Mouse (Mus musculus) embryonic facial prominence, embryonic 13.5 days (tissue): ENCODE data around the gene Lrba. TPM values are rescaled to one million over a fixed set of nuclear protein-coding genes. Genes with fewer than 3 reads are reported as not detected.

Experiments used
- ATAC-seq: fragments of 200-750 bp; cut with Nextera tagmentation; 2 replicates; pipeline ENCODE4 v1.8.0; 2017; ENCODE audit warnings: low read depth; ENCODE audit not compliant: insufficient number of reproducible peaks, insufficient read depth, low FRiP score, low TSS enrichment
- H3K27ac ChIP-seq: fragments of 300-500 bp; sonication (generic); 2 replicates; pipeline ENCODE4 v1.5.1; 2015; ENCODE audit warnings: moderate library complexity, mild to moderate bottlenecking, inconsistent platforms
- H3K27me3 ChIP-seq: fragments of 300-500 bp; sonication (generic); 2 replicates; pipeline ENCODE4 v1.6.1; 2015; ENCODE audit warnings: mild to moderate bottlenecking, inconsistent platforms
- H3K36me3 ChIP-seq: fragments of 300-500 bp; sonication (generic); 2 replicates; pipeline ENCODE4 v1.6.1; 2015; ENCODE audit warnings: mild to moderate bottlenecking, inconsistent platforms
- H3K4me1 ChIP-seq: fragments of 300-500 bp; sonication (generic); 2 replicates; pipeline ENCODE4 v1.6.1; 2015; ENCODE audit warnings: inconsistent platforms
- H3K4me2 ChIP-seq: fragments of 300-500 bp; sonication (generic); 2 replicates; pipeline ENCODE4 v1.6.1; 2015; ENCODE audit warnings: moderate library complexity, mild to moderate bottlenecking, inconsistent platforms
- H3K4me3 ChIP-seq: fragments of 300-500 bp; sonication (generic); 2 replicates; pipeline ENCODE4 v1.5.1; 2015; ENCODE audit warnings: mild to moderate bottlenecking, inconsistent platforms
- H3K9ac ChIP-seq: fragments of 300-500 bp; sonication (generic); 2 replicates; pipeline ENCODE4 v1.6.1; 2015; ENCODE audit warnings: mild to moderate bottlenecking, inconsistent platforms
- H3K9me3 ChIP-seq: fragments of 300-500 bp; sonication (generic); 2 replicates; pipeline ENCODE4 v1.6.1; 2016; ENCODE audit warnings: inconsistent platforms
- WGBS: fragments of 180-500 bp; shearing (Covaris S2); methylation state at CpG from one replicate; pipeline ENCODE4 v1.1.7; 2015; ENCODE audit warnings: mixed read lengths; 5-methylcytosine and 5-hydroxymethylcytosine counted together
- polyA plus RNA-seq: library from polyadenylated mRNA; unstranded; fragments of >200 nt; fragmentation: Nextera tagmentation; extraction: Ambion mirVana; gene quantifications from 2 replicates; pipeline ENCODE4 v1.2.1, GENCODE M21; 2015

The Lrba gene
- polyA plus RNA-seq, 1 experiment from 2014 or later: 7.4 TPM

DNA sequence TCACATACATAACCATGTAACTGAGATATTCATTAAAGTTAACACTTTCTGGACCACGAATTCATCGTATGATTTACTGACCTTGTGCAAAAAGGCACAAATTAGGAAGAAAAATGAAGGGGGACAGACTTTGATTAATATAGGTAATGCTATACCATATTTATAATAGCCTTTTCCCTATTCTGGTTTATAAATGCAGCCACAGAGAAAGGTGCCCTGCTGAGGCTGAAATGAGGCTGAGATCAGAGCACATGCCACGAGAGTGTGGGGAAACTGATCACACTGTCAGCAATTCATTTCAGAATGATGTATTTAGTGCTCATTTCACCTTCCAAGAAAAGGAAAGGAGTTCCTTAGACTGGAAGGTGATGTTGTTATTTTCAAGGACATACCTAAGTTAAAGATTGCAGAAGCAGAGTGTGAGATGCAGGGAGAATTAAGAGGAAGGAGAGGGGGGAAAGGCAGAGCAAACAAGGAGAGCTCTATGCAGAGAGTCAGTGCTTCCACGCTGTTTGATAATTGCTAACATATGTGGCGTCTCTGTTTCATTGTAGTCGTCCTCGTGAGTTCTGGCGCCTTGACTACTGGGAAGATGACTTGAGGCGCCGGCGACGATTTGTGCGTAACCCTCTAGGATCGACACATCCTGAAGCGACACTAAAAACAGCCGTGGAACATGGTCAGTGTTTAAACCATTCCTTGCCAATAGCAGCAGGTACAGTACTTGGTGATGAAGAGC, 307.2 kb downstream of the Lrba start:
- H3K4me1 ChIP-seq: peaks cover 7% of the 10 kb centered on the region
- H3K27me3 ChIP-seq: no peaks in the 10 kb centered on the region
- H3K36me3 ChIP-seq: no peaks in the 10 kb centered on the region
- H3K27ac ChIP-seq: peak overlapping the region; percentile 68
- H3K9me3 ChIP-seq: no peaks in the 10 kb centered on the region
- WGBS: 21% methylated on average over 16 of the region's 16 CpGs
- peak overlapping the region; percentile 44; the same call in 1 of the 2 replicates for H3K9ac ChIP-seq
- H3K4me3 ChIP-seq: peak overlapping the region; percentile 14
- H3K4me2 ChIP-seq: peak overlapping the region; percentile 51
- no peak for ATAC-seq

DNA sequence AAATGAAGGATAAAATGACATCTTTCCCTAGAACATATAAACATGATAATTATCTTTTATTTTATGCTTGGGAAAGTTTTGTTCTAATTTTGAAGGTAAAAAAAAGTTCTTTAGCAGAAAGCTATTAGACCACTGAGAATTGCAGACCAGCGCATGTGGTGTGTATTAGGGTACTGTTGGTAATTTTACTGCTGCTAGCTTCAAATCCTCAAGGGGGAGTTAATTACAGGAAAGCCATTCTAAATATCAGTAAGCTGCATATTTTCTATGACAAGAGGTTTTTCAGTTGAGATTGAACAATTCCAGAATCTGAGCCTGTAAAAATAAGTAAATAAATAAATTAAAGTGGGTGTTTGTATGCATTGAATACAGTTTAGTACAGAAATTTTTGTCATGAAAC, 312.3 kb downstream of the Lrba start:
- no peak overlapping the region for H3K4me2 ChIP-seq
- 28% methylated on average over 1 of the region's 1 CpGs for WGBS
- no peak for ATAC-seq
- no peaks in the 10 kb centered on the region for H3K9me3 ChIP-seq
- H3K36me3 ChIP-seq: no peaks in the 10 kb centered on the region
- H3K27me3 ChIP-seq: no peaks in the 10 kb centered on the region
- no peak overlapping the region for H3K27ac ChIP-seq
- no peak overlapping the region for H3K9ac ChIP-seq
- peaks cover 18% of the 10 kb centered on the region for H3K4me1 ChIP-seq
- no peak overlapping the region for H3K4me3 ChIP-seq

DNA sequence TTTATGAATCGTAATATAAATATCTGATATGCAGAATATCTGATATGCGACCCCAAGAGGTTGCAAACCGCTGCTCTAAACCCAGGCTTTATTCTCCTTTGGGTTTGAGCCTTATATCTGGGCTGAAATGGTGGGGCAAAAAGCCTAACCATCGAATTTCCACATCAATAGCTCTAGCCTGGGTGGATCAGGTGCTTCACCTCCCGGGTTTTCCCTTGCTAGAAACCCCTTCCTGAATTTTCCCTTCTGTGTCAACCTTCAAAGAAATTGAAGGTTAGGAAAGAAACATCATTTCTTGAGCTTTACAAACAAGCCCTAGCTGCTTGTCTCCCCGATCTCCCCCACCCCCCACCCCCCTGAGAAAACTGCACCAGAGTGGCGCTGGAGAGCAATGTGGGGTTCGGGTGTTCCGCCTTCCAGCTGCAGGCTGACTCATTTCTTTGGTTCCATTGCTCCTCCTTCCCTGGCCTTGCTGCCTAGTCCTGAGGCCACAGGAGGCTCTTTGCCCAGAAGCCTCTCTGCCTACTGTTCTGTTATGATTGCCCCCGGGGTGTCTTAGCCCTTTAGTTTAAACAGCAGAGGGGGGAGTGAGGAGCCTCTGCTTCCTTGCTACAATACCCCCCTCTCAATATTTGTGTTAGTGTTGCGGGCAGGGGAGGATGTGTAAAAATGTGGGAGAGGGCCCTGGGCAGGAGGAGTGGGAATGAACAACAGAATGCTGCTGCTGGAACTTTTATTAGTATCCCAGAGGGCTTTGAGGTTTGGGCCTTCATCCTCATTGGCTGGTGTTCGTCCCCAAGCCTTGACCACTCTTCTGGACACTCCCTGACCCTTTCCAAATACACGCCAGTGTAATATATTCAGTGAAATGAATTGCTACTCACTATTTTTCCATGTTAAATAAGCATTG, 314.4 kb downstream of the Lrba start:
- Histone ChIP-seq H3K4me3 (peak overlapping the region; percentile 14), H3K4me2 (peak overlapping the region; percentile 49), H3K27me3 (no peaks in the 10 kb centered on the region), H3K27ac (peak overlapping the region; percentile 80), H3K4me1 (peaks cover 14% of the 10 kb centered on the region), H3K9me3 (no peaks in the 10 kb centered on the region), H3K36me3 (no peaks in the 10 kb centered on the region), H3K9ac (peak overlapping the region; percentile 61)
- ATAC-seq: no peak
- 16% methylated on average over 13 of the region's 13 CpGs for WGBS

DNA sequence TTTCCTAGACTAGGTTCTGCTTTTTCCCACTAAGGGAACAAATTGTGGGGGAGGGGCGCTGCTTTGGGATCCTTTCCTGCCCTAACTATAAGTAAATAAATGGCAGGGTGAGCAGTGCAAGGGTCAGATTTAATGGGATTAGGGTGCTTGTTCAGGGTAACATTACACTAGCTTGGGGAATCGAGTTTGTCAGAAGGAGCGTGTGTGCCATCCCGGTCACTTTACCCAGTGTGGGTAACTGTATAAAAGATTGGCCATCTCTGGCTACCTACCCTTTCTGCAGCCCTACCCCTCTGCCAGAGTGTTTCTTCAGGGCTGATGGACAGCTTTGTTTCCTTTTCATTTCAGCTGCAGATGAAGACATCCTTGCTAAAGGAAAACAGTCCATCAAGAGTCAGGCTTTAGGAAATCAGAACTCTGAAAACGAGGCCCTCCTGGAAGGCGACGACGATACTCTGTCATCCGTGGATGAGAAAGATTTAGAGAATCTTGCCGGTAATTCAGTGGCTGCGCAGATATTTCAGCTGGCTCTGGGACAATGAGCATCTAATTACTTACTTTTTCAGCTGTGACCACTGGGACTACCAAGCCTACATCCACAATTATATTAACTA, 315.2 kb downstream of the Lrba start:
- Histone ChIP-seq H3K4me2 (peak overlapping the region; percentile 49), H3K9me3 (no peaks in the 10 kb centered on the region), H3K27me3 (no peaks in the 10 kb centered on the region), H3K27ac (peak overlapping the region; percentile 80), H3K4me3 (peak overlapping the region; percentile 21), H3K4me1 (peaks cover 14% of the 10 kb centered on the region), H3K36me3 (no peaks in the 10 kb centered on the region), H3K9ac (peak overlapping the region; percentile 61)
- 14% methylated on average over 11 of the region's 11 CpGs for WGBS
- ATAC-seq: no peak

DNA sequence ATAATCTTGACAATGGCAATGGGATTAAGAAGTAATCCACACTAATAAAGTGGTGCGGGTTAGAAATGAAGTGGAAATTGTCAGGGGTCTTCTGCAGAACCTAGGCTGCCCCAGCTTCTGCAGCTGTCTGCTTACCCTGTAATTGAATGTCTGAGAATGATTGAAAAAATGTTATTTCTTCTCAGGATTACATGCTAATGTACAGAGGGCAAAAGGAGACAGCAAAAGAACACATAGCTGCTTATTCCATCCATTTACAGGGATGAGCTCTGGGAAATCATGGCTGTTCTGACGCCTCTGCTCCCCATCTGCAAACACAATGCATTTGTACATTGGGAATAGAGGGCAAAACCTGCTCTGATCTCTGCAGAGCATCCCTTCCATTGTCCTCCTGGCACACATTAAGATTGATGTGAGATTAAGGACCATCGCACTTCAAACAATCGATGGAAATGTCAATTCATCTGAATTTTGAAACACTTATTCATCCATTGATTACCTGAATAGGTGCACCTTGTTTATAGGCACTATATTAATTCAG, 316.7 kb downstream of the Lrba start:
- H3K9me3 ChIP-seq: no peaks in the 10 kb centered on the region
- no peaks in the 10 kb centered on the region for H3K36me3 ChIP-seq
- peaks cover 14% of the 10 kb centered on the region for H3K4me1 ChIP-seq
- H3K9ac ChIP-seq: peak overlapping the region; percentile 66
- H3K27ac ChIP-seq: peak overlapping the region; percentile 68
- ATAC-seq: peak; percentile 15; the same call in 1 of the 2 replicates
- H3K4me2 ChIP-seq: peak overlapping the region; percentile 49
- 36% methylated on average over 4 of the region's 4 CpGs for WGBS
- H3K4me3 ChIP-seq: peak overlapping the region; percentile 28
- H3K27me3 ChIP-seq: no peaks in the 10 kb centered on the region

DNA sequence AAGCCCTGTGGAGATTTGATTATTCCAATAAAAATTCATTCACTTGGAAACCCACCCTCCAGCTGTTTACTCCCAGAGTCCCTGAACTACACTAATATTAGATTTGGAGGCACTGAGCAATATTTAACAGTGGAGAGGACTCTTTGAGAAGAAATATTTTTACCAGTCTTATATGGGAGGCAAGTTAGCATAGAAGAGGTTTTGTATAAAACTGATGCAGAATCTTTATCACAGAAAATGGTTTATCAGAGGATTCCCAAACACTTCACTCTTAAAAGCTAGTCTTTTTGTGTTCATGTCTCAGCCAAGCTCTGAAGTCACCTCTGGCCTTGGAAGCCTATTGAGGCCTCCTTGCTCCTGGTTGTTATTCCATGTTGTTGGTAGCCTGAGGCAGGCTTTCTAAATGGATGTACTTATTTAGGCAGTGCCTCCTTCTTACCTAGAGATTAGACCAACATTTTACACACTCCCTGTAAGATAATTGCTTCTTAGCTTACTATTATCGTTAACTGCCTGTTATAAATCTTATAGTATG, 317.4 kb downstream of the Lrba start:
- H3K9me3 ChIP-seq: no peaks in the 10 kb centered on the region
- peak overlapping the region; percentile 77 for H3K27ac ChIP-seq
- peaks cover 14% of the 10 kb centered on the region for H3K4me1 ChIP-seq
- no peak for ATAC-seq
- peak overlapping the region; percentile 41 for H3K4me3 ChIP-seq
- 0 out of 2 replicates have a peak, but pooled peaks cover 6% of the 10 kb centered on the region for H3K27me3 ChIP-seq
- no peaks in the 10 kb centered on the region for H3K36me3 ChIP-seq
- peak overlapping the region; percentile 49 for H3K4me2 ChIP-seq
- H3K9ac ChIP-seq: peak overlapping the region; percentile 70
- WGBS: 37% methylated on average over 1 of the region's 1 CpGs

DNA sequence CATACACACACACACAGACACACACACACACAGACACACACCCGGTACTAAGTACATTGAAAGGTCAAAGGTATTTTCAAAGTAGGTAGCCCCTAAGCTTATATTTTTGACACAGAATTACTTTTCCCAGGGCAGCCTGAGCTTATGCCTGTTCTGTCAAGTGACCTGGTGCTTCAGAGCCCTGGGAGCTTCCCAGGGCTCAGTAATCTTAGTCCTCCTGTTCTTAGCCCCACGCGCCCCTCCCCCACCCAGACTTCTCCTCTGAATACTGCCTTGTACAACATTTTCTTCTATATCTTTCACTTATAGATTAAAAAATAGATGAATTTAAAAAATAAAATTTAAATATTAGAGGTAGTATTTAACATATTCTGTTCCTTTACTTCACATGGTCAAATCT, 320.3 kb downstream of the Lrba start:
- Histone ChIP-seq H3K27me3 (peaks cover 12% of the 10 kb centered on the region), H3K4me2 (peak overlapping the region; percentile 30), H3K9me3 (no peaks in the 10 kb centered on the region), H3K4me3 (peak overlapping the region; percentile 51), H3K27ac (peak overlapping the region; percentile 86), H3K9ac (peak overlapping the region; percentile 76), H3K4me1 (peaks cover 7% of the 10 kb centered on the region; the same call in 1 of the 2 replicates), H3K36me3 (no peaks in the 10 kb centered on the region)
- 16% methylated on average over 3 of the region's 3 CpGs for WGBS
- no peak for ATAC-seq

DNA sequence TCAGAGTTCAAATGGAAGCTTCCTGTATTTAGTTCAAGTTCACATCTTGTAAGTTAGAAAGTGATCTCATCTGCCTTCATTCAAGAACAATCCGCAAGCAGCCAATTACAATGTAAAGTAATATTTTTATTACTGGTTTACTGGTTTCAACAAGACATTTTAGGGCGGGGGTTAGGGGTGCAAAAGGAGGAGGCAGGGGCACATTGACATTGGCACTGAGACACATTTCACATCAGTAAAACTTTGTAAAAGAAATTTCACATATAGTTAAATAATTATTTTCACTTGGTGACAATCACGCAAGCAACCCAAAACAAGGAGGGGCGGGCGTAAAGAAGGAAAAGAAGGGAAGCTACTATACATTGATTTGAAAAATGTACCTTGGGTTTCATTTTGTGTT, 321.5 kb downstream of the Lrba start:
- no peaks in the 10 kb centered on the region for H3K36me3 ChIP-seq
- peaks cover 21% of the 10 kb centered on the region for H3K27me3 ChIP-seq
- peak overlapping the region; percentile 71 for H3K4me2 ChIP-seq
- H3K27ac ChIP-seq: peak overlapping the region; percentile 99
- H3K4me1 ChIP-seq: peaks cover 10% of the 10 kb centered on the region; the same call in 1 of the 2 replicates
- no peaks in the 10 kb centered on the region for H3K9me3 ChIP-seq
- H3K4me3 ChIP-seq: peak overlapping the region; percentile 72
- peak overlapping the region; percentile 98 for H3K9ac ChIP-seq
- ATAC-seq: no peak
- WGBS: 7% methylated on average over 5 of the region's 5 CpGs

DNA sequence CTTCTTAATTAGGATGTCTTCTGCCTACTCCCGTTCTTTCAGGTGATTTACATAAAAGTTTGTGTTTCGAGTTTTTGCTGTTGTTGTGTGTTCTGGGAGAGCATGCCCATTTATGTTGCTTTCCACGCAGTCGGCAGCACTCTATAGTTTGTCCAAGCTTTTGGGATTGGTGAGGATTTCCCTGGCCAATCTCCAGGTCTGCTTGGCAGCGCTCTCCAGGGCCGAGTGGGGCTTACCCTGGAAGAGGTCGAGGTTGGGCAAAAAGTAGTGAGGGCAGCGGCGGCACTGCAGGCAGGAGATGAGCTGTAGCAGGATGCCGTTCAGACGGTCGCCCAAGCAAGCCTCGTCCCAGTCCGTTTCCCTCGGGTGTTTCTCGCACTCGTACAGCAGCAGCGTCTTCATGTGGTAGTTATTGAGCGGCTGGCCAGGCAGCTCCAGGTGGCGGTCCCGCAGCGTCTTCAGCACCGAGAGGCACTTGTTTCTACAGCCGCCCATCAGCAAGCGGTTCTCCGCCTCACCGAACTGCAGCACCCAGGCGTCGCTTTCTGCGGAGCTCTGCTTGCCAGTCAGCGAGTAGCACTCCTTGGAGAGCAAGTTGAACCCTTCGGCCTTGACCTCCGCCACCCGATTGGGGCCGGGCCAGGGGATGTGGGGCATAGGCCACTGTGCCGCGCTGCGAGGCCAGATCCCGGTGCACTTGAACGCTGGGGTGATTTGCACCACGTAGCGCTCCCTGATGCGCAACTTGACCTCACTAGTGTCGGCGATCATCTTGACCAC, 322.2 kb downstream of the Lrba start:
- WGBS: under 1% methylated on average over 45 of the region's 45 CpGs
- H3K4me1 ChIP-seq: peaks cover 10% of the 10 kb centered on the region; the same call in 1 of the 2 replicates

DNA sequence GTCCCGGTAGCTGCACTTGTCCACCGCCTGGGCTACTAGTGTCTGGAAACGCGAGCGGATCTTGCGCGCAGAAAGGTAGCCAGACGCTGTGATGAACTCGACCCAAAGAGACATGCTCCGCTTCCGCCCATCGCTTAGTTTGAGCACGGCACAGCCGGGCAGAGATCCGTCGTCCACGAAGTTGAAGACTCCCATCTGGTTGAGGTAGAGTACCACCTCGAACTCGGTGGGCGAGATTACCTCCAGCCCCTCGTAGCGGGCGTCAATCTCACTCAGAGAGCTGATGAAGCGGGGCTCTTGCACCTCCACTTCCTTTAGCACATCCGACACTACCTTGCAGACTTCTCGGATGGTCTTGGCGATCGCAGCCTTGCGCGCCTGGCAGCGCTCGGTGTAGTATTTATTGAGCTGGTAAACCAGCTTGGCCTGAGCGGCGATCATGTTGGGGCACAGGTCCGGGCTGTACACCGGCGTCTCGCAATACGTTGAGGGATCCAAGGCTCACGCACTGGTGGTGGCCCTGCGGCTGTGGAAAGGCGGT, 322.8 kb downstream of the Lrba start:
- no peak for ATAC-seq
- under 1% methylated on average over 42 of the region's 42 CpGs for WGBS

More for the DNA sequence above, 322.2 kb downstream of the Lrba start:
- Histone ChIP-seq H3K4me3 (peak overlapping the region; percentile 72), H3K9ac (peak overlapping the region; percentile 98), H3K27ac (peak overlapping the region; percentile 99), H3K27me3 (peaks cover 29% of the 10 kb centered on the region), H3K9me3 (no peaks in the 10 kb centered on the region), H3K36me3 (no peaks in the 10 kb centered on the region), H3K4me2 (peak overlapping the region; percentile 71)
- ATAC-seq: no peak

More for the DNA sequence above, 322.8 kb downstream of the Lrba start:
- H3K27me3 ChIP-seq: peaks cover 31% of the 10 kb centered on the region
- peak overlapping the region; percentile 98 for H3K9ac ChIP-seq
- H3K9me3 ChIP-seq: no peaks in the 10 kb centered on the region
- peaks cover 10% of the 10 kb centered on the region; the same call in 1 of the 2 replicates for H3K4me1 ChIP-seq
- peak overlapping the region; percentile 71 for H3K4me2 ChIP-seq
- H3K27ac ChIP-seq: peak overlapping the region; percentile 99
- H3K4me3 ChIP-seq: peak overlapping the region; percentile 72
- no peaks in the 10 kb centered on the region for H3K36me3 ChIP-seq
